Mouse (Mus musculus): ENCODE measurements around the gene Tmem94. TPM values are rescaled to one million over a fixed set of nuclear protein-coding genes. Genes with fewer than 3 reads are reported as not detected.
A peak's percentile ranks its signal among the peaks of the same experiment; 100 is the strongest.

The Tmem94 gene
- total RNA-seq, 2 experiments from 2014 or later = 92.3 to 101 TPM

GRCm38 (mm10) chr11:115824813-115825212 lies 59.6 kb downstream of the Tmem94 start:
- intact Hi-C loops (cut with DNase I) = loop anchor here (2.0 kb wide), 1 partner anchor 34 kb away; the partner anchor contains the start of gene Myo15b
- DNase-seq = no peak

GRCm38 (mm10) chr11:115826487-115826886 lies 61.3 kb downstream of the Tmem94 start:
- no peak for DNase-seq
- intact Hi-C loops (cut with DNase I) = no loop called here

- intact Hi-C loops (cut with DNase I) = no loop called here
- no peak for DNase-seq
These were observed 62.4 kb downstream of the Tmem94 start for GRCm38 (mm10) chr11:115827624-115828023.

GRCm38 (mm10) chr11:115829036-115829435 lies 63.8 kb downstream of the Tmem94 start:
- DNase-seq = no peak
- intact Hi-C loops (cut with DNase I) = no loop called here

DNA sequence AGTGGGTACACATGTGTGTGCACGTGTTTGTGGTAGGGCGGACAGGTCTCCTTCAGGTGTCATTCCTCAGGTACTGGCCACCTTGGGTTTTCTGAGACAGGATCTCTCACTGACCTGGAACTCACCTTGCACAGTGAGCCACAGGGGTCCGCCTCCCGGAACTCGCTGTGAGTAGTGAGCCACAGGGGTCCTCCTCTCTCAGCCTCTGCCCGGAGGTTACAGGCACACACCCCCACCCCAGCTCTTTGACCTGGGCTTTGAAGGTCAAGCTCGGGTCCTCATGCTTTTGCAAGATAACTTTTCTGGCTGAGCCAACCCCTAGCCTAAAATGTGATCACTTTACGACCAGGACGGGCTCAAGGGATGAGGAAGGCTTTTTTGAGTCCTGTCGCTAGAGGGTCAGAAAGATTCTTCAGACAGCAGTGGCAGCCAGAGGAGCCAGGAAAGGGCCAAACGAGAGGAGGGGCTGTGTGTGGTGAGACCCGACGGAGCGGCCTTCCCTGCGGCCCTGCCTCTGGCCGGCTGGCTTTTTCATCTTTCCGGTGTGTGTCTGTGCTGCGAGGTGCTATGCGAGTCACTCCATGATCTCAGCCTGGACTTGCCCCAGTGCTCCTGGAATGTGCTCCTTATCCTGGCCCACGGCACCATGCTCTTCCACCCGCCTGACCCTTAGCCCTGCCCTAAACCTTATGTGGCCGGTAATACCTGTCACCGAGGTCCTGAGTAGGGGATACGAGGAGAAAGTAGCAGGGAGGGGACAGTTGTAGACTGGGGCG lies 65.5 kb downstream of the Tmem94 start:
- intact Hi-C loops (cut with DNase I) = no loop called here
- DNase-seq = no peak

- intact Hi-C loops (cut with DNase I) = no loop called here
- no peak for DNase-seq
These were observed 66.3 kb downstream of the Tmem94 start for GRCm38 (mm10) chr11:115831518-115831917.

GRCm38 (mm10) chr11:115832064-115832463 lies 66.8 kb downstream of the Tmem94 start:
- intact Hi-C loops (cut with DNase I) = no loop called here
- no peak for DNase-seq

- DNase-seq = peak in 1 of 2 experiments; percentile 23
- intact Hi-C loops (cut with DNase I) = no loop called here
These were observed 67.3 kb downstream of the Tmem94 start for GRCm38 (mm10) chr11:115832523-115832922.

DNA sequence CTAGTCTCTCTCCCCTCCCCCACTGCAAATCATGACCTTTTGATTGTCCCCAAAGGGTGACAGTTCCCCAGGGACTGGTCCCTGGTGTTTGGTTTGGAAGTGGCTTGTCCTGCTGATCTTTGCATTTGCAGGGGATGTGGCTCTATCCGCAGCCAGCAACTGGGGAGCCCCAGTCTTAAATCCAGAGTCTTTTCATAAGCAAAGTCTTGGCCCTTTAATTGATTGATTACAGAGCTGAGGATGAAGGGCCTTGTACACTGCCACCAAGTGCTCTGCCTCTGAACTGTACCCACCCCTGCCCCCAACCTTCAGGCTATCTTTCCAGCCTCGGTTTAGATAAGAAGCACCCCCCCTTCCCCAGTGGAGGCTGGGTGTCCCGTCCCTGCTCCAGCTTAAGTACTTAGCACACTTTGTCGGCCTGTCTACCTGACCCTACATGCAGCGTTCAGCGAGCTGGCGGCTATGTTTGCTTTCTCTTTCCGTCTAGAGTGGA lies 67.8 kb downstream of the Tmem94 start:
- intact Hi-C loops (cut with DNase I) = no loop called here

GRCm38 (mm10) chr11:115834033-115834432 lies 68.8 kb downstream of the Tmem94 start:
- intact Hi-C loops (cut with DNase I) = no loop called here
- no peak for DNase-seq

More for the DNA sequence above, 67.8 kb downstream of the Tmem94 start:
- no peak for DNase-seq

- DNase-seq = no peak
- intact Hi-C loops (cut with DNase I) = no loop called here
These were observed 71.6 kb downstream of the Tmem94 start for GRCm38 (mm10) chr11:115836656-115837395.

DNA sequence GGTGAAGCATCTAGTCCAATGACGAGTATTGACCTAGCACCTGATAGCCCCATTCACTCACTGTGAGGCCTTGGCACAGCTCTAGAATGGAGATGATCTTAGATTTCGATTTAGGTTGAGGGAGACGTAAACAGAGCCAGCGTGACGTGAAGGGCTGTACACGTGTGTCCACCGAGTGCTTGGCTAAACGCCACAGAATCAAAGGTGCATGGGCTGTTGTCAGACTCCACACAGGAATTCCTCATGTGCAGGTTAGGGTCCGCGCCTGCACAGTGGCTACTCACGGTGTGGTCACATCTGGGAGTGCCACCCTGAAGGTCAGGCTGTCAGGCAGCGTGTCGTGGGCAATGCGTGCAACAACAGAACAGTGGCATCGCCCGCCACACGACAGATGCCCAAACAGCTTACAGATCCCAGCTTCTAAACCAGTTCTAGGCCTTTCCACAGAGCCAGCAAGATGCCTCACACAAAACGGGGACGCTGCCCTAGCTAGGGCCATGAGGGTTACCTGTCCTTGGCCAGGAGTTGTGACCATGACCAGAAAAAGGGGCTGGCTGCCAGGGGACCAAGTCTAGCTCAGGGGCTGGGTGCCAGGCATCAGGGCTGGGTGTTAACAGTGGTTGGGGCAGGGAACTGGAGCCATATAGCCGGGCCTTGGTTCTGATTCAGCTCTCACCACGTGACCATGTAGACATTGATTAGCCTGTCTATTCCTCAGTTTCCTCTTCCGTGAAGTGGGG lies 72.5 kb downstream of the Tmem94 start:
- intact Hi-C loops (cut with DNase I) = no loop called here
- DNase-seq = no peak

- intact Hi-C loops (cut with DNase I) = no loop called here
These were observed 73.7 kb downstream of the Tmem94 start for GRCm38 (mm10) chr11:115838895-115839311.

DNA sequence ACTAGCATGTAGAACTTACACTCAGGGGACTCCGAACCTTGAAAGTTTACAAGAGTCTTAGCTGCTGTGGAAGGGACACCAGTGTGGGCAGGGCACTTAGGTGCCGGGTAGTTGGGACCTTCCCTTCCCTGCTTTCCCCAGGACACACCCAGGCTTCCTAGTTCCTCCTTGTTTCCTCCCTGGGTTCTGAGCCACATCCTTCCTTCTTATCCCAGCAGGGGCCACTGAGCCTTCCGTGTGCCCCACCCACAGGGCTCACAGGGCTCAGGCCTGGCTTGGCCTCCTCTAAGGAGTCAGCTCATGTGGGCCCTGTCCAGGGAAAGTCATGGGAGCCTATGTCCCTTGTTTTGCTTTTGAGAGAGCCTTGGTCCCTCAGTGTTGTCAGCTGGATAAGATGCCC lies 74.5 kb downstream of the Tmem94 start:
- intact Hi-C loops (cut with DNase I) = no loop called here
- DNase-seq = no peak

More at GRCm38 (mm10) chr11:115838895-115839311, 73.7 kb downstream of the Tmem94 start:
- DNase-seq = no peak

DNA sequence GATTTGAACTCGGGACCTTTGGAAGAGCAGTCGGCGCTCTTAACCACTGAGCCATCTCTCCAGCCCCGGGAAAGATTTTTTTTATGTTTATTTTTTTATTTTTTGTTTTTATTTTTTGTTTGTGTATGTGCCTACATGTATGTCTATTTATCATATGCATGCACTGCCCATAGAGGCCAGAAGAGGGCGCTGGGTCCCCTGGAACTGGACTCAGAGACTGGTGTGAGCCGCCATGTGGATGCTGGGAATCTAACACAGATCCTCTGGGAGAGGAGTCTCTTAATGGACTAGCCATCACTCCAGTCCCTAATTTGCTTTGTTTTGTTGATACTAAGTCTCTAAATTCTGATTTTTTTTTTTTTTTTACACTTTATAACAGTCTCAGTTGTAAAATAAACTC lies 75.8 kb downstream of the Tmem94 start:
- no peak for DNase-seq
- intact Hi-C loops (cut with DNase I) = no loop called here

GRCm38 (mm10) chr11:115841961-115842550 lies 76.8 kb downstream of the Tmem94 start:
- intact Hi-C loops (cut with DNase I) = no loop called here
- DNase-seq = peak; percentile 53 to 61

- intact Hi-C loops (cut with DNase I) = no loop called here
These were observed 78.1 kb downstream of the Tmem94 start for GRCm38 (mm10) chr11:115843141-115843890.

DNA sequence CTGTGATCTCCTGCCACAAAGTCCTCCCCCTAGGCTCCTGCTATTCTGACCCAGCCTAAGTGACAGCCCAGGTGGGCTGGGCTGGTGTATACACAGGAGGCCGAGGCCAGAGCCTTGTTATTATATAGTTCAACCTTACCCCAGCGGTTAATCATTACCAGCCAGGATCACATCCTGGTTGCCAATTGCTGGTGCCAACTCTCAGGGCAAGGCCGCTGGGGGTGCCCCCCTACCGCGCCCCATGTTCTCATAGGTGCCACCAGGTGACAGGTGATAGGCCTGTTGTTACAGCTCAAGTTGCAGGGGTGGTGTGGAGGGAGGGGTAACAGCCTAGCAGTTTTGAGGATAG lies 78.6 kb downstream of the Tmem94 start:
- intact Hi-C loops (cut with DNase I) = no loop called here

More at GRCm38 (mm10) chr11:115843141-115843890, 78.1 kb downstream of the Tmem94 start:
- no peak for DNase-seq

GRCm38 (mm10) chr11:115844240-115844639 lies 79.0 kb downstream of the Tmem94 start:
- intact Hi-C loops (cut with DNase I) = no loop called here
- no peak for DNase-seq

More for the DNA sequence above, 78.6 kb downstream of the Tmem94 start:
- DNase-seq = no peak

- no peak for DNase-seq
- intact Hi-C loops (cut with DNase I) = no loop called here
These were observed 80.6 kb downstream of the Tmem94 start for GRCm38 (mm10) chr11:115845819-115846218.
